ENCODE assay signal across 14 mouse cellular contexts in genomic region chr7:134724841-134725240, GRCm38 (mm10). TPM values are rescaled to one million over a fixed set of nuclear protein-coding genes. Genes with fewer than 3 reads are reported as not detected.
DNase-seq lines count a peak whose midpoint lies in the region; ATAC-seq and TF ChIP-seq lines count a peak whose summit lies in the region.
"Had no signal": no experiment of that assay in that cellular context is flagged by ENCODE, and none has a peak within 500 bp of the region (broad histone marks: within the 10 kb centered on the region; RNA-seq: fewer than 3 reads in every experiment).

No protein-coding gene starts in this region.

- TF ChIP-seq CTCF in forebrain, postnatal 0 days (IDR thresholded peaks at IDR 0.05; ENCODE audit: low read depth): no peak

- H3K9ac ChIP-seq in heart, embryonic 11.5 days (ENCODE audit: low read depth, low read length): no peak overlapping the region
- no peak overlapping the region for H3K9ac ChIP-seq in lung, embryonic 15.5 days
- H3K9ac ChIP-seq in forebrain, postnatal 0 days: no peak overlapping the region
- H3K9ac ChIP-seq in midbrain, embryonic 14.5 days (replicated peaks; ENCODE audit: low read length): no peak overlapping the region
- H3K9ac ChIP-seq: embryonic facial prominence, embryonic 12.5 days had no signal

- H3K4me3 ChIP-seq in heart, embryonic 11.5 days (ENCODE audit: low read depth, low read length): no peak overlapping the region
- no peak overlapping the region for H3K4me3 ChIP-seq in lung, embryonic 15.5 days
- no peak overlapping the region for H3K4me3 ChIP-seq in forebrain, postnatal 0 days (ENCODE audit: low read depth, low read length)
- H3K4me3 ChIP-seq in midbrain, embryonic 14.5 days (replicated peaks; ENCODE audit: low read depth, low read length): no peak overlapping the region
- H3K4me3 ChIP-seq: embryonic facial prominence, embryonic 12.5 days; left cerebral cortex, adult 2 months had no signal

- H3K9me3 ChIP-seq in heart, embryonic 11.5 days (replicated peaks; ENCODE audit: control insufficient read depth, low read length): no peaks in the 10 kb centered on the region
- no peaks in the 10 kb centered on the region for H3K9me3 ChIP-seq in lung, embryonic 15.5 days
- H3K9me3 ChIP-seq in forebrain, postnatal 0 days (ENCODE audit: low read length): no peaks in the 10 kb centered on the region
- H3K9me3 ChIP-seq in midbrain, embryonic 14.5 days (ENCODE audit: control insufficient read depth, low read length): no peaks in the 10 kb centered on the region
- H3K9me3 ChIP-seq: embryonic facial prominence, embryonic 12.5 days had no signal

- H3K4me2 ChIP-seq in heart, embryonic 11.5 days: peak overlapping the region; percentile 43
- peak overlapping the region; percentile 31 for H3K4me2 ChIP-seq in lung, embryonic 15.5 days
- peak overlapping the region; percentile 30 for H3K4me2 ChIP-seq in forebrain, postnatal 0 days (ENCODE audit: low read depth)
- H3K4me2 ChIP-seq in midbrain, embryonic 14.5 days (ENCODE audit: low read length): peak overlapping the region; percentile 31
- H3K4me2 ChIP-seq: embryonic facial prominence, embryonic 12.5 days had no signal

- H3K27me3 ChIP-seq in heart, embryonic 11.5 days (ENCODE audit: control insufficient read depth, insufficient read depth, low read length): no peaks in the 10 kb centered on the region
- H3K27me3 ChIP-seq in lung, embryonic 15.5 days: no peaks in the 10 kb centered on the region
- H3K27me3 ChIP-seq in forebrain, postnatal 0 days (ENCODE audit: insufficient read depth, low read length): no peaks in the 10 kb centered on the region
- no peaks in the 10 kb centered on the region for H3K27me3 ChIP-seq in midbrain, embryonic 14.5 days (ENCODE audit: control insufficient read depth, insufficient read depth, low read length)
- H3K27me3 ChIP-seq: embryonic facial prominence, embryonic 12.5 days had no signal

- H3K4me1 ChIP-seq in heart, embryonic 11.5 days (ENCODE audit: control insufficient read depth, insufficient read depth, low read length): peaks cover 18% of the 10 kb centered on the region
- H3K4me1 ChIP-seq in lung, embryonic 15.5 days: peaks cover 23% of the 10 kb centered on the region
- peaks cover 18% of the 10 kb centered on the region for H3K4me1 ChIP-seq in forebrain, postnatal 0 days (ENCODE audit: insufficient read depth)
- H3K4me1 ChIP-seq in midbrain, embryonic 14.5 days (ENCODE audit: control insufficient read depth, insufficient read depth, low read length): peaks cover 12% of the 10 kb centered on the region

- H3K27ac ChIP-seq in heart, embryonic 11.5 days (ENCODE audit: low read depth, low read length): no peak overlapping the region
- H3K27ac ChIP-seq in lung, embryonic 15.5 days: peak overlapping the region; percentile 70
- peak overlapping the region; percentile 50; the same call in 1 of the 2 replicates for H3K27ac ChIP-seq in forebrain, postnatal 0 days (ENCODE audit: low read depth, low read length)
- H3K27ac ChIP-seq in midbrain, embryonic 14.5 days (replicated peaks; ENCODE audit: low read depth, low read length): 0 out of 2 replicates have a peak overlapping the region, but pooled peaks have one; percentile 2
- H3K27ac ChIP-seq: left cerebral cortex, adult 2 months had no signal

- ATAC-seq in heart, embryonic 11.5 days (replicated peaks; ENCODE audit: insufficient number of reproducible peaks, low FRiP score, low TSS enrichment): no peak
- no peak for ATAC-seq in lung, embryonic 15.5 days (ENCODE audit: borderline replicate concordance, extremely low read depth, low FRiP score, low TSS enrichment)
- peak; percentile 23; the same call in 1 of the 2 replicates for ATAC-seq in forebrain, postnatal 0 days
- no peak for ATAC-seq in midbrain, embryonic 14.5 days (ENCODE audit: low FRiP score, low TSS enrichment)
- ATAC-seq: activated CD4-positive, CD25-positive, alpha-beta regulatory T cell, adult 4 months had no signal

- 38% methylated on average over 7 of the region's 7 CpGs for WGBS in heart, embryonic 11.5 days (ENCODE audit: insufficient replicate concordance)
- 37% methylated on average over 7 of the region's 7 CpGs for WGBS in lung, embryonic 15.5 days
- WGBS in forebrain, postnatal 0 days: 34% methylated on average over 7 of the region's 7 CpGs
- 11% methylated on average over 7 of the region's 7 CpGs for WGBS in midbrain, embryonic 14.5 days

- no peaks in the 10 kb centered on the region for H3K36me3 ChIP-seq in heart, embryonic 11.5 days (ENCODE audit: control insufficient read depth, insufficient read depth, low read length)
- no peaks in the 10 kb centered on the region for H3K36me3 ChIP-seq in lung, embryonic 15.5 days
- no peaks in the 10 kb centered on the region for H3K36me3 ChIP-seq in forebrain, postnatal 0 days (ENCODE audit: insufficient read depth)
- H3K36me3 ChIP-seq in midbrain, embryonic 14.5 days (ENCODE audit: control insufficient read depth, insufficient read depth, low read length): no peaks in the 10 kb centered on the region

- DNase-seq in heart, adult 8-10 months (ENCODE audit: low spot score): no peak
- DNase-seq in lung, postnatal 4 days: no peak
- DNase-seq in forebrain, postnatal 0 days: no peak
- peak; percentile 27 for DNase-seq in midbrain, embryonic 14.5 days
- no peak for DNase-seq in thymus, postnatal 36 days
- no peak for DNase-seq in thymus, adult 18-20 months
- DNase-seq: cerebellum, adult 2 months; kidney, adult 18-20 months; spleen, adult 18-20 months had no signal

RNA-seq across cellular contexts. Expression of gene Dock1, which starts 54.4 kb away (rescaled TPM):
- 26.0 and 28.1 TPM in 2 replicates for polyA plus RNA-seq in heart, embryonic 11.5 days (2014; fragmentation: Nextera tagmentation; extraction: Ambion mirVana)
- 10 to 100 TPM; 26.9 to 29.2 (median 27.7) TPM for total RNA-seq in heart, adult 8-10 months (2022)
- polyA plus RNA-seq in lung, embryonic 15.5 days (2015; fragmentation: Nextera tagmentation; extraction: Ambion mirVana): 40.7 and 43.7 TPM in 2 replicates
- 10.5 and 12.6 TPM in 2 replicates for total RNA-seq in forebrain, postnatal 0 days (2014; rRNA removed)
- polyA plus RNA-seq in forebrain, postnatal 0 days (2015; fragmentation: Nextera tagmentation; extraction: Ambion mirVana): 3.6 and 5.5 TPM in 2 replicates
- 4.3 and 8.4 TPM in 2 replicates for polyA plus RNA-seq in midbrain, embryonic 14.5 days (2014; fragmentation: Nextera tagmentation; extraction: Ambion mirVana)
